Mouse (Mus musculus) limb, embryonic 15.5 days (tissue): ENCODE results near the gene Wnt9b. TPM values are rescaled to one million over a fixed set of nuclear protein-coding genes. Genes with fewer than 3 reads are reported as not detected.

ENCODE experiments used
- polyA plus RNA-seq: library from polyadenylated mRNA; unstranded; fragments of >200 nt; fragmentation: Nextera tagmentation; extraction: Ambion mirVana; gene quantifications from 2 replicates; pipeline ENCODE4 v1.2.1, GENCODE M21; 2015

Wnt9b gene
- polyA plus RNA-seq, 1 experiment from 2014 or later = 0.76 TPM

Other genes with a start within 250 kb of the Wnt9b start
- not detected in 2 replicates for gene Lrrc37a, start 245.2 kb downstream of the Wnt9b start, polyA plus RNA-seq
- not detected in 2 replicates for gene Gm884, start 128.7 kb downstream of the Wnt9b start, polyA plus RNA-seq
- gene Lyzl6, start 110.9 kb downstream of the Wnt9b start, polyA plus RNA-seq = not detected in 2 replicates
- 0.14 TPM in 1 of 2 replicates, not detected in the other for gene Rprml, start 100.3 kb downstream of the Wnt9b start, polyA plus RNA-seq
- gene Gosr2, start 51.9 kb downstream of the Wnt9b start, polyA plus RNA-seq = 101 and 103 TPM in 2 replicates
- gene Wnt3, start 24.3 kb upstream of the Wnt9b start, polyA plus RNA-seq = 19.7 and 22.6 TPM in 2 replicates
- 47.8 and 49.7 TPM in 2 replicates for gene Nsf, start 204.2 kb upstream of the Wnt9b start, polyA plus RNA-seq
- 71.0 and 71.2 TPM in 2 replicates for gene Arf2, start 216.9 kb upstream of the Wnt9b start, polyA plus RNA-seq